ENCODE assay signal across 12 mouse cellular contexts in the genomic region with DNA sequence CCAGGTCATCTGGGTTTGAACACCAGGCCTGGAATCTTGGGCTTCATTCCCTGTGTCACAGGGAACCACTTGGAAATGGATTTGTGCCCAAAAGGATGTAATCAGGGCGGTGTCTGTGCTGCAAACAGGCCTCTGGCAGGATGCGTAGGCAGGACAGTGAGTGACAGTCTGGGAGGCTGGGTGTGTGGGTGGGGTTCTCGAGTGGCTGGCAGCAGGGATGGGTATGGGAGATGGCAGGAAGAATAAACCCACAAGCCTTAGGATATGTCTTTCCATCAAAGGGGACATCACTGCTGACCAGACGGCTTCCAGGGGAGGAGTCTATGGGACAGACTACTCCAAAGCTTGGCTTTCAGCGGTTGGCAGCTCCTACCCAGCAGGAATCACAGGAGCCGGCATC.
A peak's percentile ranks its signal among the peaks of the same experiment; 100 is the strongest.
DNase-seq lines count a peak whose midpoint lies in the region; ATAC-seq and TF ChIP-seq lines count a peak whose summit lies in the region.
"Had no signal": no experiment of that assay in that cellular context is flagged by ENCODE, and none has a peak within 500 bp of the region (broad histone marks: within the 10 kb centered on the region; RNA-seq: fewer than 3 reads in every experiment).

No protein-coding gene starts in this region.

- H3K4me3 ChIP-seq in liver, adult 2 months (ENCODE audit: insufficient read depth, low read depth, low read length) = no peak overlapping the region
- H3K4me3 ChIP-seq in liver, embryonic 12.5 days = no peak overlapping the region
- H3K4me3 ChIP-seq: heart, embryonic 13.5 days; lung, embryonic 15.5 days had no signal

- no peak for TF ChIP-seq POLR2A in liver, adult 2 months (IDR thresholded peaks at IDR 0.05; ENCODE audit: extremely low read depth, insufficient read depth, low read length)

- intact Hi-C loops in left cerebral cortex, postnatal 10 days (cut with DNase I) = no loop called here

- peak; percentile 28 for DNase-seq in liver, adult 2 months (ENCODE audit: extremely low read depth, low read depth, low spot score)
- DNase-seq in layer of hippocampus, adult 18-20 months (ENCODE audit: low spot score in 2 of 2) = peak; percentile 83 to 89
- peak; percentile 40 to 62 for DNase-seq in left cerebral cortex, postnatal 10 days (ENCODE audit: extremely low spot score in 1 of 2, low spot score in 2 of 2)
- peak; percentile 74 for DNase-seq in right cerebral cortex, postnatal 25 days
- no peak for DNase-seq in spleen, adult 18-20 months
- no peak for DNase-seq in adrenal gland, postnatal 25 days

- no peaks in the 10 kb centered on the region for H3K79me2 ChIP-seq in liver, adult 2 months (ENCODE audit: control insufficient read depth, insufficient read depth, low read length)

- peaks cover 13% of the 10 kb centered on the region for H3K4me1 ChIP-seq in liver, adult 2 months (ENCODE audit: control insufficient read depth, insufficient read depth, low read length)
- no peaks in the 10 kb centered on the region for H3K4me1 ChIP-seq in liver, embryonic 12.5 days
- H3K4me1 ChIP-seq: heart, embryonic 13.5 days; lung, embryonic 15.5 days had no signal

- no peak for TF ChIP-seq CTCF in liver, adult 2 months (IDR thresholded peaks at IDR 0.05; ENCODE audit: low read depth, low read length)

- no peak for ATAC-seq in liver, embryonic 12.5 days
- no peak for ATAC-seq in erythroblast, adult 5-6 weeks (replicated peaks; ENCODE audit: low FRiP score, poor library complexity, severe bottlenecking)
- ATAC-seq: forebrain, embryonic 14.5 days; hindbrain, postnatal 0 days had no signal

- no peak overlapping the region for H3K27ac ChIP-seq in liver, adult 2 months (replicated peaks; ENCODE audit: insufficient read depth, low read depth, low read length)
- no peak overlapping the region for H3K27ac ChIP-seq in liver, embryonic 12.5 days
- H3K27ac ChIP-seq: heart, embryonic 13.5 days; hindbrain, postnatal 0 days; lung, embryonic 15.5 days had no signal

- no peak overlapping the region for H3K9ac ChIP-seq in liver, adult 2 months (ENCODE audit: low read depth, low read length)
- H3K9ac ChIP-seq in liver, embryonic 12.5 days = no peak overlapping the region
- H3K9ac ChIP-seq: heart, embryonic 13.5 days; lung, embryonic 15.5 days had no signal

- no peaks in the 10 kb centered on the region for H3K36me3 ChIP-seq in liver, adult 2 months (ENCODE audit: control insufficient read depth, insufficient read depth, low read length)
- H3K36me3 ChIP-seq in liver, embryonic 12.5 days = no peaks in the 10 kb centered on the region
- H3K36me3 ChIP-seq: heart, embryonic 13.5 days; lung, embryonic 15.5 days had no signal

- no peaks in the 10 kb centered on the region for H3K27me3 ChIP-seq in liver, adult 2 months (ENCODE audit: control insufficient read depth, insufficient read depth, low read length)
- no peaks in the 10 kb centered on the region; the same call in 1 of the 2 replicates for H3K27me3 ChIP-seq in liver, embryonic 12.5 days (replicated peaks)
- H3K27me3 ChIP-seq: lung, embryonic 15.5 days had no signal

- WGBS in liver, adult 2 months = 73% methylated on average over 6 of the region's 6 CpGs
- WGBS in liver, embryonic 12.5 days (ENCODE audit: insufficient replicate concordance) = 63% methylated on average over 6 of the region's 6 CpGs

- no peak overlapping the region for H3K4me2 ChIP-seq in liver, embryonic 12.5 days
- H3K4me2 ChIP-seq: heart, embryonic 13.5 days; lung, embryonic 15.5 days had no signal

- no peaks in the 10 kb centered on the region for H3K9me3 ChIP-seq in liver, embryonic 12.5 days (replicated peaks)
- H3K9me3 ChIP-seq: heart, embryonic 13.5 days; lung, embryonic 15.5 days had no signal

Comparison
In these comparisons a context has a peak if more than half of its experiments do, and no peak if none do; other contexts are left out.
1. DNase-seq: peak in liver, adult 2 months (single experiment), layer of hippocampus, adult 18-20 months (2 of 2), left cerebral cortex, postnatal 10 days (2 of 2) and right cerebral cortex, postnatal 25 days (single experiment); none in spleen, adult 18-20 months (0 of 2) and adrenal gland, postnatal 25 days (single experiment).